Mouse (Mus musculus): ENCODE results near the gene Cacnb2.

The Cacnb2 gene

GRCm38 (mm10) chr2:14953090-14953489, 350.2 kb downstream of the Cacnb2 start:
- no peak for DNase-seq (ENCODE audit: low read depth in 1 of 2, low spot score in 2 of 2)

GRCm38 (mm10) chr2:14960963-14961488, 358.1 kb downstream of the Cacnb2 start:
- DNase-seq (ENCODE audit: low read depth in 1 of 2, low spot score in 2 of 2): no peak

GRCm38 (mm10) chr2:14961493-14961892, 358.6 kb downstream of the Cacnb2 start:
- DNase-seq (ENCODE audit: low read depth in 1 of 2, low spot score in 2 of 2): no peak

GRCm38 (mm10) chr2:14984029-14984428, 381.1 kb downstream of the Cacnb2 start:
- no peak for DNase-seq (ENCODE audit: low read depth in 1 of 2, low spot score in 2 of 2)

GRCm38 (mm10) chr2:14988451-14988850, 385.6 kb downstream of the Cacnb2 start:
- DNase-seq (ENCODE audit: low read depth in 1 of 2, low spot score in 2 of 2): no peak

GRCm38 (mm10) chr2:14989350-14989749, 386.5 kb downstream of the Cacnb2 start:
- no peak for DNase-seq (ENCODE audit: low read depth in 1 of 2, low spot score in 2 of 2)

- no peak for DNase-seq (ENCODE audit: low read depth in 1 of 2, low spot score in 2 of 2)
Observed at GRCm38 (mm10) chr2:14992531-14992930, 389.6 kb downstream of the Cacnb2 start.

- no peak for DNase-seq (ENCODE audit: low read depth in 1 of 2, low spot score in 2 of 2)
Observed at GRCm38 (mm10) chr2:14996036-14996435, 393.1 kb downstream of the Cacnb2 start.

GRCm38 (mm10) chr2:14997836-14998235, 394.9 kb downstream of the Cacnb2 start:
- DNase-seq (ENCODE audit: low read depth in 1 of 2, low spot score in 2 of 2): no peak

GRCm38 (mm10) chr2:15007531-15007930, 404.6 kb downstream of the Cacnb2 start:
- no peak for DNase-seq (ENCODE audit: low read depth in 1 of 2, low spot score in 2 of 2)

GRCm38 (mm10) chr2:15008072-15008471, 405.2 kb downstream of the Cacnb2 start:
- DNase-seq (ENCODE audit: low read depth in 1 of 2, low spot score in 2 of 2): no peak

- DNase-seq (ENCODE audit: low read depth in 1 of 2, low spot score in 2 of 2): no peak
Observed at GRCm38 (mm10) chr2:15026817-15027216, 423.9 kb downstream of the Cacnb2 start.

GRCm38 (mm10) chr2:15027816-15028215, 424.9 kb downstream of the Cacnb2 start:
- no peak for DNase-seq (ENCODE audit: low read depth in 1 of 2, low spot score in 2 of 2)

Measured in monocyte, adult 2 months (primary cell).